Mouse (Mus musculus) cortical plate, adult 2 months (tissue): ENCODE results near the gene Hsd17b3.

Source experiments
- CTCF ChIP-seq: fragments of 200-500 bp; IDR thresholded peaks from 2 replicates; pipeline ENCODE4 v1.5.1; 2011; ENCODE audit warnings: mild to moderate bottlenecking, control low read depth, low read length; ENCODE audit not compliant: insufficient read depth; ENCODE audit errors: extremely low read depth
- POLR2A ChIP-seq: fragments of 200-500 bp; IDR thresholded peaks from 2 replicates; pipeline ENCODE4 v1.6.1; 2011; ENCODE audit warnings: mild to moderate bottlenecking, low read length, control low read depth; ENCODE audit not compliant: insufficient read depth; ENCODE audit errors: extremely low read depth

DNA sequence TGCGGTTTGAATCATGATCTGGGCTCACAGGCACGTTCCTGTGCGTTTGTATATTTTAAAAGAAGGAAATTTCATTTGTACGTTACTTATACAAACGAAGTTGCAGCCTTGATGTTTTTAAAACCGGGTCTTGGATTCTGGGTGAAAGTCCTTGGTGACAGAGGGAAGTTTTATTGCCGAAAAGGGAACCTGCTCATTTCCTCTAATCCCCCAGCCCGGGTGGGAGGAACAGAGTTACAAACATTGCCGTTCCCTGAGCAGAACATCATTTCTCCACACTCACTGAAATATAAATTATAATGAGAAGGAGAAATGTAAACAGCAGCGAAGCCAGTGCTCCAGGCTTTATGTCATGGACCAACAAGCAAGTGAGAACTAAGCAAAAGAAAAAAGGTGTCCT lies 49.1 kb downstream of the Hsd17b3 start:
- TF ChIP-seq POLR2A (no peak), CTCF (no peak)
